Mouse (Mus musculus) embryonic fibroblast, embryonic 13.5 days (primary cell): ENCODE data around the gene Mgp.

Source experiments
- CTCF ChIP-seq: IDR thresholded peaks from 2 replicates; pipeline ENCODE4 v1.5.1; 2011; ENCODE audit warnings: mild to moderate bottlenecking, control low read depth, low read length, moderate library complexity, borderline replicate concordance; ENCODE audit not compliant: insufficient read depth
- POLR2A ChIP-seq: IDR thresholded peaks from 2 replicates; pipeline ENCODE4 v1.6.1; 2011; ENCODE audit warnings: low read depth, mild to moderate bottlenecking, control low read depth, low read length, moderate library complexity

GRCm38 (mm10) chr6:136858420-136858819 is 17.2 kb downstream of the Mgp start:
- TF ChIP-seq CTCF (no peak), POLR2A (no peak)
